Mouse (Mus musculus) MEL (cell line): Measurements from ENCODE around the gene Gm5269. TPM values are rescaled to one million over a fixed set of nuclear protein-coding genes. Genes with fewer than 3 reads are reported as not detected.

ENCODE experiments used
- DNase-seq: peaks from one replicate; pipeline ENCODE4 v3.0.0; 2011; ENCODE audit warnings: low read depth, low spot score
- H3K27ac ChIP-seq: 2 replicates; pipeline ENCODE4 v1.5.1; 2012; ENCODE audit warnings: low read depth, mild to moderate bottlenecking, control low read depth, low read length, moderate library complexity; ENCODE audit not compliant: control insufficient read depth
- H3K27me3 ChIP-seq, 2 experiments: fragments of 150-350 bp in 1 of 2; sonication (generic) in 1 of 2; 2 replicates each; pipeline ENCODE4 v1.6.1; 2012; ENCODE audit warnings: low read length in 2 of 2, mild to moderate bottlenecking in 2 of 2, improper control_type of control experiment in 1 of 2, moderate library complexity in 1 of 2; ENCODE audit not compliant: insufficient read depth in 2 of 2, control insufficient read depth in 1 of 2
- H3K36me3 ChIP-seq, 2 experiments: 2 replicates each; pipeline ENCODE4 v1.6.1; 2012 to 2014; ENCODE audit warnings: low read length in 2 of 2, improper control_type of control experiment in 1 of 2, inconsistent platforms in 1 of 2, mild to moderate bottlenecking in 1 of 2; ENCODE audit not compliant: insufficient read depth in 2 of 2, control insufficient read depth in 1 of 2
- H3K4me1 ChIP-seq, 2 experiments: fragments of 150-350 bp in 1 of 2; sonication (generic) in 1 of 2; 2 replicates each; pipeline ENCODE4 v1.6.1; 2012; ENCODE audit warnings: low read length in 2 of 2, improper control_type of control experiment in 1 of 2, mild to moderate bottlenecking in 1 of 2; ENCODE audit not compliant: insufficient read depth in 2 of 2, control insufficient read depth in 1 of 2
- H3K4me3 ChIP-seq, 2 experiments: fragments of 150-350 bp in 1 of 2; sonication (generic) in 1 of 2; 2 replicates each; pipeline ENCODE4 v1.5.1; 2012; ENCODE audit warnings: low read depth in 2 of 2, low read length in 2 of 2, mild to moderate bottlenecking in 2 of 2, moderate library complexity in 2 of 2, control low read depth in 1 of 2, improper control_type of control experiment in 1 of 2; ENCODE audit not compliant: control insufficient read depth in 1 of 2, insufficient read depth in 1 of 2
- H3K79me2 ChIP-seq: 2 replicates; pipeline ENCODE4 v1.6.1; 2012; ENCODE audit warnings: mild to moderate bottlenecking, low read length, moderate library complexity; ENCODE audit not compliant: control insufficient read depth, poor library complexity, insufficient read depth
- H3K9ac ChIP-seq: 2 replicates; pipeline ENCODE4 v1.6.1; 2012; ENCODE audit warnings: low read depth, mild to moderate bottlenecking, control low read depth, low read length, moderate library complexity; ENCODE audit not compliant: control insufficient read depth, poor library complexity, severe bottlenecking
- H3K9me3 ChIP-seq: fragments of 150-350 bp; sonication (generic); replicated peaks from 2 replicates; pipeline ENCODE4 v1.6.1; 2012; ENCODE audit warnings: mild to moderate bottlenecking, low read length, improper control_type of control experiment, moderate library complexity; ENCODE audit not compliant: insufficient read depth
- CHD1 ChIP-seq: IDR thresholded peaks from 2 replicates; pipeline ENCODE4 v1.6.1; 2012; ENCODE audit warnings: low read depth, mild to moderate bottlenecking, inconsistent platforms, low read length, improper control_type of control experiment
- CTCF ChIP-seq, 3 experiments: IDR thresholded peaks in 2 of 3; conservative IDR thresholded peaks in 1 of 3; 2 replicates each; pipeline ENCODE4 v1.5.1; 2011 to 2012; ENCODE audit warnings: low read length in 3 of 3, low read depth in 2 of 3, mild to moderate bottlenecking in 2 of 3, improper control_type of control experiment in 1 of 3, inconsistent platforms in 1 of 3, mixed read lengths in 1 of 3, moderate library complexity in 1 of 3; ENCODE audit not compliant: control insufficient read depth in 1 of 3, insufficient read depth in 1 of 3, poor library complexity in 1 of 3, severe bottlenecking in 1 of 3
- EP300 ChIP-seq, 2 experiments: IDR thresholded peaks; 2 replicates each; pipeline ENCODE4 v1.6.1; 2011; ENCODE audit warnings: improper control_type of control experiment in 2 of 2, low read length in 2 of 2, low read depth in 1 of 2, mild to moderate bottlenecking in 1 of 2
- GATA1 ChIP-seq: IDR thresholded peaks from 2 replicates; pipeline ENCODE4 v1.6.1; 2011; ENCODE audit warnings: low read depth, low read length, improper control_type of control experiment
- JUND ChIP-seq: IDR thresholded peaks from 2 replicates; pipeline ENCODE4 v1.6.1; 2011; ENCODE audit warnings: low read depth, mild to moderate bottlenecking, improper control_type of control experiment, low read length
- MAZ ChIP-seq: IDR thresholded peaks from 2 replicates; pipeline ENCODE4 v1.6.1; 2012; ENCODE audit warnings: low read depth, mild to moderate bottlenecking, inconsistent platforms, low read length, improper control_type of control experiment
- MYB ChIP-seq: IDR thresholded peaks from 2 replicates; pipeline ENCODE4 v1.6.1; 2011; ENCODE audit warnings: mild to moderate bottlenecking, low read depth, low read length, improper control_type of control experiment
- POLR2A ChIP-seq, 2 experiments: IDR thresholded peaks; 2 replicates each; pipeline ENCODE4 v1.6.1; 2011 to 2012; ENCODE audit warnings: low read length in 2 of 2, mild to moderate bottlenecking in 2 of 2, control low read depth in 1 of 2, improper control_type of control experiment in 1 of 2, low read depth in 1 of 2, moderate library complexity in 1 of 2; ENCODE audit not compliant: control insufficient read depth in 1 of 2, insufficient read depth in 1 of 2, poor library complexity in 1 of 2
- POLR2AphosphoS5 ChIP-seq: IDR thresholded peaks from 2 replicates; pipeline ENCODE4 v1.6.1; 2012; ENCODE audit warnings: low read depth, borderline replicate concordance, mild to moderate bottlenecking, inconsistent platforms, low read length, moderate library complexity, mixed read lengths
- RCOR1 ChIP-seq: IDR thresholded peaks from 2 replicates; pipeline ENCODE4 v1.6.1; 2012; ENCODE audit warnings: low read depth, mild to moderate bottlenecking, inconsistent platforms, low read length, improper control_type of control experiment
- SIN3A ChIP-seq: IDR thresholded peaks from 2 replicates; pipeline ENCODE4 v1.6.1; 2012; ENCODE audit warnings: low read length, improper control_type of control experiment, inconsistent platforms
- SMC3 ChIP-seq: IDR thresholded peaks from 2 replicates; pipeline ENCODE4 v1.6.1; 2011; ENCODE audit warnings: low read depth, low read length, improper control_type of control experiment
- TBP ChIP-seq: IDR thresholded peaks from 2 replicates; pipeline ENCODE4 v1.8.0; 2011; ENCODE audit warnings: low read depth, low read length, improper control_type of control experiment
- ZNF384 ChIP-seq: IDR thresholded peaks from 2 replicates; pipeline ENCODE4 v1.6.1; 2012; ENCODE audit warnings: low read depth, mild to moderate bottlenecking, inconsistent platforms, low read length, improper control_type of control experiment
- polyA plus RNA-seq, 2 experiments: library from polyadenylated mRNA; stranded (reverse) in 1 of 2; unstranded in 1 of 2; fragments of >175 nt in 1 of 2; fragments of >200 nt in 1 of 2; gene quantifications; 2 replicates each; pipeline versions ENCODE4 v1.2.1 to v1.2.4; 2012; ENCODE audit warnings: low replicate concordance in 2 of 2, low read depth in 1 of 2; ENCODE audit not compliant: insufficient read length in 2 of 2, insufficient read depth in 1 of 2, missing spikeins in 1 of 2
- total RNA-seq: library from RNA; depleted of rRNA; stranded (reverse); fragments of 300-350 nt; gene quantifications from 2 replicates; pipeline ENCODE4 v1.2.3, GENCODE M21; 2012

The Gm5269 gene
- total and polyA plus RNA-seq, 3 experiments: 0.67 TPM; not detected in 2

- H3K9me3 ChIP-seq: no peaks in the 10 kb centered on the region
- H3K9ac ChIP-seq: no peak overlapping the region
- H3K27me3 ChIP-seq: no peaks in the 10 kb centered on the region
- peak overlapping the region; percentile 20; the same call in 1 of the 2 replicates for H3K27ac ChIP-seq
- peak; percentile 51 to 62; a peak in 2 of 4 replicates for TF ChIP-seq EP300 (IDR thresholded peaks at IDR 0.05; ENCODE audit: low read depth in 1 of 2, low read length in 2 of 2)
- peak; percentile 68; the same call in 1 of the 2 replicates for TF ChIP-seq MAZ
- TF ChIP-seq RCOR1: peak; percentile 75
- TF ChIP-seq GATA1: peak; percentile 75
- TF ChIP-seq CHD1: no peak
- TF ChIP-seq TBP: peak; percentile 42; the same call in 1 of the 2 replicates
- DNase-seq: peak; percentile 73
- H3K36me3 ChIP-seq: peaks cover 0 to 17% of the 10 kb centered on the region in 2 experiments; a peak in 2 of 4 replicates
- H3K4me3 ChIP-seq: peak overlapping the region; percentile 5 to 21; a peak in 2 of 4 replicates
- peaks cover 9 to 13% of the 10 kb centered on the region in 2 experiments for H3K4me1 ChIP-seq
- no peaks in the 10 kb centered on the region for H3K79me2 ChIP-seq
These were observed 8.7 kb downstream of the Gm5269 start for GRCm38 (mm10) chr1:45881228-45881832.

GRCm38 (mm10) chr1:45877463-45877862 is 12.6 kb downstream of the Gm5269 start:
- H3K4me1 ChIP-seq: peaks cover 30 to 33% of the 10 kb centered on the region in 2 experiments
- H3K4me3 ChIP-seq: no peak overlapping the region
- H3K9me3 ChIP-seq: no peaks in the 10 kb centered on the region
- no peak for TF ChIP-seq MYB
- no peak for TF ChIP-seq POLR2A (IDR thresholded peaks at IDR 0.05; ENCODE audit: control insufficient read depth in 1 of 2, insufficient read depth in 1 of 2, low read depth in 1 of 2, low read length in 2 of 2, poor library complexity in 1 of 2)
- TF ChIP-seq SIN3A: no peak
- no peak for TF ChIP-seq CHD1
- TF ChIP-seq CTCF (IDR thresholded peaks at IDR 0.05 in 2 of 3, conservative IDR thresholded peaks at IDR 0.05 in 1 of 3; ENCODE audit: control insufficient read depth in 1 of 3, insufficient read depth in 1 of 3, low read depth in 2 of 3, low read length in 3 of 3, poor library complexity in 1 of 3, severe bottlenecking in 1 of 3): no peak
- TF ChIP-seq SMC3: no peak
- TF ChIP-seq ZNF384: no peak
- no peak for TF ChIP-seq JUND
- TF ChIP-seq POLR2AphosphoS5: no peak
- no peak overlapping the region for H3K27ac ChIP-seq
- DNase-seq: no peak
- H3K36me3 ChIP-seq: peaks cover 0 to 46% of the 10 kb centered on the region in 2 experiments; a peak in 2 of 4 replicates
- no peaks in the 10 kb centered on the region for H3K79me2 ChIP-seq
- no peaks in the 10 kb centered on the region for H3K27me3 ChIP-seq
- H3K9ac ChIP-seq: no peak overlapping the region
